ENCODE assay signal across 1 mouse cellular context in the genomic region with DNA sequence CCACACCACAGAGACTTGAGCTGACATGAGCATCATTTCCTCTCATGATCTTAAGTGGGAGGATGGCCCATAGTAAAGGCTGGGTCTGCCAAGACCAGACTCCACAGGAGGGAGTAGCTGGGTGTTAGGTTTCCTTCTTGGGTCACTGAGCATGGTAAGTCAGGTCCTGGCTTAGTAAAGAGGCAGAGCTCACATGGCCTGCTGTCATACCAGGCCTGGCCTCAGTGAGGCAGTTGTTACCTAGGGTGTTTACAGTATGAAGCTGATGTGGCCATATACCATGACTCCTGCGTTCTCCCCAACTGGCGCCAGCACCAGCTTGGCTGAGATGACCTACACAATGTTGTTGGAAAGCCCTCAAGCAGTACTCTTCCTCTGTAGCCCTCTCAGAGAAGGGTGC.
TF ChIP-seq lines count a peak whose summit lies in the region.

No protein-coding gene starts in this region.

TF ChIP-seq in CH12.LX, 34 proteins besides CTCF, POLR2A, EP300 and RAD21:
- peak; percentile 51 for TF ChIP-seq SMC3 (IDR thresholded peaks at IDR 0.05; ENCODE audit: low read depth, low read length)
- TF ChIP-seq TBP (conservative IDR thresholded peaks at IDR 0.05; ENCODE audit: low read depth, low read length): no peak
- TF ChIP-seq GABPA (IDR thresholded peaks at IDR 0.05; ENCODE audit: insufficient replicate concordance, low read depth, low read length): no peak
- no peak for TF ChIP-seq UBTF (IDR thresholded peaks at IDR 0.05; ENCODE audit: low read depth, low read length)
- TF ChIP-seq BHLHE40 (IDR thresholded peaks at IDR 0.05; ENCODE audit: low read depth, low read length): no peak
- no peak for TF ChIP-seq MAZ (IDR thresholded peaks at IDR 0.05; ENCODE audit: low read depth, low read length)
